In the genomic region with DNA sequence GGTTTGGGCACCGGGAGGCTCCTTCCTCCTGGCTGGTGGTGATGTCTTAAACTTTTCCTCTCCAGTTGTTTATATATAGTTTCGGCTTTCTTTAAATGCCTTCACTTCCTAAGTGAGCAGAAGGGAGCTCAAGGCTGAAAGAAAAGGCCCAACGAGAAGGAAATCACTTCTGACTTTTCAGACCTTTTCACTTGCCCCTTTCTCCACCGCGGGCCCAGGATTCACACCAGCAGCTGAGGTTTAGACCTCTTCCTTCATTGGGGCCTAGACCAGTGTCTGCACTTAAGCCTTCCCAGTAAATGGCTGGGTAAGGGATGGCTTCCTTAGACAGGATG, we compare ENCODE assay signal across 8 mouse cellular contexts. TPM values are rescaled to one million over a fixed set of nuclear protein-coding genes. Genes with fewer than 3 reads are reported as not detected.
DNase-seq lines count a peak whose midpoint lies in the region; ATAC-seq and TF ChIP-seq lines count a peak whose summit lies in the region.

No protein-coding gene starts in this region.

- TF ChIP-seq CTCF in gastrocnemius, adult 2 months (IDR thresholded peaks at IDR 0.05) = no peak

- peak overlapping the region; percentile 85 for H3K4me2 ChIP-seq in neural tube, embryonic 11.5 days (ENCODE audit: low read depth)
- H3K4me2 ChIP-seq in limb, embryonic 13.5 days (replicated peaks) = peak overlapping the region; percentile 80

- H3K9me3 ChIP-seq in neural tube, embryonic 11.5 days (ENCODE audit: control insufficient read depth, low read length) = no peaks in the 10 kb centered on the region
- H3K9me3 ChIP-seq in limb, embryonic 13.5 days = no peaks in the 10 kb centered on the region

- no peaks in the 10 kb centered on the region for H3K36me3 ChIP-seq in neural tube, embryonic 11.5 days (ENCODE audit: control insufficient read depth, insufficient read depth, low read length)
- H3K36me3 ChIP-seq in limb, embryonic 13.5 days = no peaks in the 10 kb centered on the region

- peaks cover 58% of the 10 kb centered on the region for H3K27me3 ChIP-seq in neural tube, embryonic 11.5 days (ENCODE audit: control insufficient read depth, insufficient read depth, low read length)
- H3K27me3 ChIP-seq in limb, embryonic 13.5 days = peaks cover 70% of the 10 kb centered on the region

- H3K4me1 ChIP-seq in neural tube, embryonic 11.5 days (ENCODE audit: control insufficient read depth, insufficient read depth, low read length) = peaks cover 3% of the 10 kb centered on the region; the same call in 1 of the 2 replicates
- H3K4me1 ChIP-seq in limb, embryonic 13.5 days = peaks cover 7% of the 10 kb centered on the region

- DNase-seq in gastrocnemius, adult 2 months = no peak
- no peak for DNase-seq in gastrocnemius, adult 8-10 months (ENCODE audit: low spot score in 2 of 2)
- DNase-seq in neural tube, embryonic 11.5 days (ENCODE audit: low spot score) = no peak
- no peak for DNase-seq in neural tube, embryonic 10.5 days (ENCODE audit: extremely low spot score, low spot score)
- no peak for DNase-seq in thymus, postnatal 14 days
- no peak for DNase-seq in lung, postnatal 25 days (ENCODE audit: low spot score)

- intact Hi-C loops in gastrocnemius, adult 2 months (cut with DNase I) = no loop called here

- H3K27ac ChIP-seq in gastrocnemius, adult 2 months = no peak overlapping the region
- H3K27ac ChIP-seq in neural tube, embryonic 11.5 days (ENCODE audit: low read depth, low read length) = no peak overlapping the region
- H3K27ac ChIP-seq in limb, embryonic 13.5 days = no peak overlapping the region

- no peak for ATAC-seq in neural tube, embryonic 11.5 days (ENCODE audit: insufficient read depth, low FRiP score, low TSS enrichment)
- ATAC-seq in limb, embryonic 13.5 days (ENCODE audit: low FRiP score, low read depth) = no peak
- ATAC-seq in CD4-positive, CD25-positive, alpha-beta regulatory T cell, adult 4 months = no peak

- peak overlapping the region; percentile 57 for H3K4me3 ChIP-seq in gastrocnemius, adult 2 months
- H3K4me3 ChIP-seq in neural tube, embryonic 11.5 days (ENCODE audit: low read depth, low read length) = peak overlapping the region; percentile 40
- H3K4me3 ChIP-seq in limb, embryonic 13.5 days = peak overlapping the region; percentile 49

- peak overlapping the region; percentile 45 for H3K9ac ChIP-seq in neural tube, embryonic 11.5 days (ENCODE audit: low read length)
- peak overlapping the region; percentile 53 for H3K9ac ChIP-seq in limb, embryonic 13.5 days

- 0% methylated on average over 5 of the region's 5 CpGs for WGBS in neural tube, embryonic 11.5 days
- 2% methylated on average over 5 of the region's 5 CpGs for WGBS in limb, embryonic 13.5 days

RNA-seq across cellular contexts. Expression of a gene that starts 16.8 kb away (rescaled TPM):
- total RNA-seq in gastrocnemius, adult 2 months (2021) = not detected
- not detected for total RNA-seq in gastrocnemius, adult 8-10 months (2022)
- polyA plus RNA-seq in neural tube, embryonic 11.5 days (2014; fragmentation: Nextera tagmentation; extraction: Ambion mirVana) = not detected in 2 replicates
- not detected in 2 replicates for polyA plus RNA-seq in limb, embryonic 13.5 days (2015; fragmentation: Nextera tagmentation; extraction: Ambion mirVana)
- polyA plus RNA-seq in CD4-positive, CD25-positive, alpha-beta regulatory T cell, adult 4 months (2017; shearing (Covaris generic)) = not detected

RNA-seq across cellular contexts. Expression of a gene that starts 19.3 kb away (rescaled TPM):
- not detected for total RNA-seq in gastrocnemius, adult 2 months (2021)
- total RNA-seq in gastrocnemius, adult 8-10 months (2022) = not detected
- 0.86 and 1.2 TPM in 2 replicates for polyA plus RNA-seq in neural tube, embryonic 11.5 days (2014; fragmentation: Nextera tagmentation; extraction: Ambion mirVana)
- polyA plus RNA-seq in limb, embryonic 13.5 days (2015; fragmentation: Nextera tagmentation; extraction: Ambion mirVana) = not detected in 2 replicates
- polyA plus RNA-seq in CD4-positive, CD25-positive, alpha-beta regulatory T cell, adult 4 months (2017; shearing (Covaris generic)) = not detected
